Mouse (Mus musculus) embryonic facial prominence, embryonic 12.5 days (tissue): ENCODE data around the gene Dennd2a. TPM values are rescaled to one million over a fixed set of nuclear protein-coding genes. Genes with fewer than 3 reads are reported as not detected.

Experiments
- ATAC-seq: fragments of 200-750 bp; cut with Nextera tagmentation; 2 replicates; pipeline ENCODE4 v1.8.0; 2017; ENCODE audit not compliant: insufficient number of reproducible peaks, insufficient read depth, low FRiP score, low TSS enrichment
- H3K27ac ChIP-seq: fragments of 300-500 bp; sonication (generic); 2 replicates; pipeline ENCODE4 v1.5.1; 2016; ENCODE audit warnings: mild to moderate bottlenecking
- H3K27me3 ChIP-seq: fragments of 300-500 bp; sonication (generic); 2 replicates; pipeline ENCODE4 v1.6.1; 2016; ENCODE audit warnings: mild to moderate bottlenecking, moderate library complexity
- H3K36me3 ChIP-seq: fragments of 300-500 bp; sonication (generic); 2 replicates; pipeline ENCODE4 v1.6.1; 2016; ENCODE audit warnings: mild to moderate bottlenecking
- H3K4me1 ChIP-seq: fragments of 300-500 bp; sonication (generic); 2 replicates; pipeline ENCODE4 v1.6.1; 2016
- H3K4me2 ChIP-seq: fragments of 300-500 bp; sonication (generic); replicated peaks from 2 replicates; pipeline ENCODE4 v1.6.1; 2016; ENCODE audit warnings: mild to moderate bottlenecking, moderate library complexity
- H3K4me3 ChIP-seq: fragments of 300-500 bp; sonication (generic); 2 replicates; pipeline ENCODE4 v1.5.1; 2016; ENCODE audit warnings: mild to moderate bottlenecking
- H3K9ac ChIP-seq: fragments of 300-500 bp; sonication (generic); 2 replicates; pipeline ENCODE4 v1.6.1; 2016; ENCODE audit warnings: mild to moderate bottlenecking, moderate library complexity
- H3K9me3 ChIP-seq: fragments of 300-500 bp; sonication (generic); 2 replicates; pipeline ENCODE4 v1.6.1; 2016; ENCODE audit warnings: mild to moderate bottlenecking, moderate library complexity
- WGBS: fragments of 180-500 bp; shearing (Covaris S2); methylation state at CpG from one replicate; pipeline ENCODE4 v1.1.7; 2016; 5-methylcytosine and 5-hydroxymethylcytosine counted together
- polyA plus RNA-seq: library from polyadenylated mRNA; unstranded; fragments of >200 nt; fragmentation: Nextera tagmentation; extraction: Ambion mirVana; gene quantifications from 2 replicates; pipeline ENCODE4 v1.2.1, GENCODE M21; 2016

Dennd2a gene
- polyA plus RNA-seq, 1 experiment from 2014 or later, result 36.1 TPM

- H3K27me3 ChIP-seq, result no peaks in the 10 kb centered on the region
- WGBS, result 24% methylated on average over 1 of the region's 1 CpGs
- H3K9ac ChIP-seq, result no peak overlapping the region
- no peak overlapping the region for H3K4me3 ChIP-seq
- H3K4me2 ChIP-seq, result no peak overlapping the region
- H3K4me1 ChIP-seq, result peaks cover 30% of the 10 kb centered on the region
- no peak for ATAC-seq
- no peak overlapping the region for H3K27ac ChIP-seq
- peaks cover 3% of the 10 kb centered on the region; the same call in 1 of the 2 replicates for H3K9me3 ChIP-seq
- H3K36me3 ChIP-seq, result 0 out of 2 replicates have a peak, but pooled peaks cover 4% of the 10 kb centered on the region
These were observed 21.0 kb downstream of the Dennd2a start for GRCm38 (mm10) chr6:39536621-39537020.

GRCm38 (mm10) chr6:39534944-39535343 is 22.7 kb downstream of the Dennd2a start:
- no peak for ATAC-seq
- peaks cover 3% of the 10 kb centered on the region; the same call in 1 of the 2 replicates for H3K9me3 ChIP-seq
- no peaks in the 10 kb centered on the region for H3K27me3 ChIP-seq
- H3K4me1 ChIP-seq, result peaks cover 20% of the 10 kb centered on the region
- no peak overlapping the region for H3K4me2 ChIP-seq
- H3K4me3 ChIP-seq, result no peak overlapping the region
- H3K27ac ChIP-seq, result no peak overlapping the region
- no peak overlapping the region for H3K9ac ChIP-seq
- H3K36me3 ChIP-seq, result 0 out of 2 replicates have a peak, but pooled peaks cover 4% of the 10 kb centered on the region

GRCm38 (mm10) chr6:39528671-39529535 is 28.8 kb downstream of the Dennd2a start:
- Histone ChIP-seq H3K4me3 (no peak overlapping the region), H3K27ac (peak overlapping the region; percentile 70), H3K27me3 (no peaks in the 10 kb centered on the region), H3K36me3 (0 out of 2 replicates have a peak, but pooled peaks cover 2% of the 10 kb centered on the region), H3K4me1 (peaks cover 19% of the 10 kb centered on the region), H3K9me3 (peaks cover under 1% of the 10 kb centered on the region; the same call in 1 of the 2 replicates), H3K4me2 (peak overlapping the region; percentile 17), H3K9ac (0 out of 2 replicates have a peak overlapping the region, but pooled peaks have one; percentile 30)
- 25% methylated on average over 12 of the region's 12 CpGs for WGBS
- peak; percentile 64 for ATAC-seq

GRCm38 (mm10) chr6:39527811-39528210 is 29.9 kb downstream of the Dennd2a start:
- ATAC-seq, result no peak
- H3K36me3 ChIP-seq, result peaks cover 8% of the 10 kb centered on the region
- H3K4me1 ChIP-seq, result peaks cover 19% of the 10 kb centered on the region
- no peak overlapping the region for H3K9ac ChIP-seq
- H3K27me3 ChIP-seq, result no peaks in the 10 kb centered on the region
- H3K4me3 ChIP-seq, result no peak overlapping the region
- H3K27ac ChIP-seq, result no peak overlapping the region
- no peak overlapping the region for H3K4me2 ChIP-seq
- 77% methylated on average over 4 of the region's 4 CpGs for WGBS
- no peaks in the 10 kb centered on the region for H3K9me3 ChIP-seq

- no peaks in the 10 kb centered on the region for H3K27me3 ChIP-seq
- 90% methylated on average over 7 of the region's 7 CpGs for WGBS
- ATAC-seq, result no peak
These were observed 30.3 kb downstream of the Dennd2a start for GRCm38 (mm10) chr6:39527337-39527784.

GRCm38 (mm10) chr6:39526797-39527196 is 30.9 kb downstream of the Dennd2a start:
- H3K9ac ChIP-seq, result no peak overlapping the region
- WGBS, result 76% methylated on average over 10 of the region's 10 CpGs
- no peaks in the 10 kb centered on the region for H3K27me3 ChIP-seq
- H3K27ac ChIP-seq, result no peak overlapping the region
- H3K4me2 ChIP-seq, result no peak overlapping the region
- H3K4me1 ChIP-seq, result peaks cover 19% of the 10 kb centered on the region
- H3K9me3 ChIP-seq, result no peaks in the 10 kb centered on the region
- H3K36me3 ChIP-seq, result peaks cover 18% of the 10 kb centered on the region
- no peak for ATAC-seq
- no peak overlapping the region for H3K4me3 ChIP-seq

More at GRCm38 (mm10) chr6:39527337-39527784, 30.3 kb downstream of the Dennd2a start:
- Histone ChIP-seq H3K27ac (no peak overlapping the region), H3K4me1 (peaks cover 19% of the 10 kb centered on the region), H3K9ac (no peak overlapping the region), H3K4me2 (no peak overlapping the region), H3K9me3 (no peaks in the 10 kb centered on the region), H3K4me3 (no peak overlapping the region), H3K36me3 (peaks cover 12% of the 10 kb centered on the region)

- Histone ChIP-seq H3K4me3 (no peak overlapping the region), H3K36me3 (peaks cover 45% of the 10 kb centered on the region), H3K9me3 (no peaks in the 10 kb centered on the region), H3K27ac (no peak overlapping the region), H3K4me2 (no peak overlapping the region), H3K27me3 (no peaks in the 10 kb centered on the region), H3K9ac (no peak overlapping the region), H3K4me1 (peaks cover 4% of the 10 kb centered on the region)
- ATAC-seq, result no peak
- WGBS, result 90% methylated on average over 13 of the region's 13 CpGs
These were observed 34.5 kb downstream of the Dennd2a start for GRCm38 (mm10) chr6:39523161-39523560.

GRCm38 (mm10) chr6:39522425-39522824 is 35.2 kb downstream of the Dennd2a start:
- peaks cover 45% of the 10 kb centered on the region for H3K36me3 ChIP-seq
- ATAC-seq, result no peak
- H3K4me3 ChIP-seq, result no peak overlapping the region
- H3K9me3 ChIP-seq, result no peaks in the 10 kb centered on the region
- H3K27ac ChIP-seq, result no peak overlapping the region
- no peak overlapping the region for H3K9ac ChIP-seq
- no peaks in the 10 kb centered on the region for H3K27me3 ChIP-seq
- H3K4me2 ChIP-seq, result no peak overlapping the region
- no peaks in the 10 kb centered on the region for H3K4me1 ChIP-seq
- 74% methylated on average over 5 of the region's 5 CpGs for WGBS

- Histone ChIP-seq H3K4me3 (no peak overlapping the region), H3K36me3 (peaks cover 20% of the 10 kb centered on the region)
- WGBS, result 13% methylated on average over 6 of the region's 6 CpGs
These were observed 41.9 kb downstream of the Dennd2a start for GRCm38 (mm10) chr6:39515739-39516131.

GRCm38 (mm10) chr6:39515040-39515738 is 42.5 kb downstream of the Dennd2a start:
- no peaks in the 10 kb centered on the region for H3K9me3 ChIP-seq
- no peak overlapping the region for H3K9ac ChIP-seq
- H3K4me1 ChIP-seq, result peaks cover 14% of the 10 kb centered on the region
- H3K27ac ChIP-seq, result peak overlapping the region; percentile 90
- H3K27me3 ChIP-seq, result no peaks in the 10 kb centered on the region
- ATAC-seq, result peak; percentile 83
- WGBS, result 22% methylated on average over 11 of the region's 11 CpGs
- peak overlapping the region; percentile 24; the same call in 1 of the 2 replicates for H3K4me2 ChIP-seq
- H3K4me3 ChIP-seq, result no peak overlapping the region
- peaks cover 14% of the 10 kb centered on the region for H3K36me3 ChIP-seq

More at GRCm38 (mm10) chr6:39515739-39516131, 41.9 kb downstream of the Dennd2a start:
- H3K4me1 ChIP-seq, result peaks cover 14% of the 10 kb centered on the region
- H3K9ac ChIP-seq, result no peak overlapping the region
- H3K9me3 ChIP-seq, result no peaks in the 10 kb centered on the region
- peak overlapping the region; percentile 90 for H3K27ac ChIP-seq
- H3K27me3 ChIP-seq, result no peaks in the 10 kb centered on the region
- ATAC-seq, result peak; percentile 80
- H3K4me2 ChIP-seq, result peak overlapping the region; percentile 27; the same call in 1 of the 2 replicates

- no peak overlapping the region for H3K4me2 ChIP-seq
- peaks cover 70% of the 10 kb centered on the region for H3K36me3 ChIP-seq
- H3K27ac ChIP-seq, result no peak overlapping the region
- H3K4me1 ChIP-seq, result no peaks in the 10 kb centered on the region
- no peak for ATAC-seq
- H3K27me3 ChIP-seq, result no peaks in the 10 kb centered on the region
- H3K4me3 ChIP-seq, result no peak overlapping the region
- WGBS, result 68% methylated on average over 7 of the region's 7 CpGs
- no peak overlapping the region for H3K9ac ChIP-seq
- H3K9me3 ChIP-seq, result no peaks in the 10 kb centered on the region
These were observed 54.2 kb downstream of the Dennd2a start for GRCm38 (mm10) chr6:39503476-39503875.
